Mouse (Mus musculus) bone marrow macrophage, adult 2 months (primary cell): ENCODE results near the gene Sla2. TPM values are rescaled to one million over a fixed set of nuclear protein-coding genes. Genes with fewer than 3 reads are reported as not detected.
A peak's percentile ranks its signal among the peaks of the same experiment; 100 is the strongest.

Source experiments
- H3K27ac ChIP-seq: 2 replicates; pipeline ENCODE4 v1.5.1; 2012; ENCODE audit warnings: low read depth, low read length; ENCODE audit not compliant: insufficient read depth
- H3K4me1 ChIP-seq: 2 replicates; pipeline ENCODE4 v1.6.1; 2012; ENCODE audit warnings: low read length; ENCODE audit not compliant: control insufficient read depth, insufficient read depth
- H3K4me3 ChIP-seq: 2 replicates; pipeline ENCODE4 v1.5.1; 2012; ENCODE audit warnings: mild to moderate bottlenecking, low read length, moderate library complexity; ENCODE audit not compliant: insufficient read depth
- CTCF ChIP-seq: IDR thresholded peaks from 2 replicates; pipeline ENCODE4 v1.5.1; 2012; ENCODE audit warnings: low read depth, mild to moderate bottlenecking, low read length, moderate library complexity
- POLR2A ChIP-seq: IDR thresholded peaks from 2 replicates; pipeline ENCODE4 v1.6.1; 2012; ENCODE audit warnings: mild to moderate bottlenecking, low read depth, low read length, borderline replicate concordance
- polyA plus RNA-seq: library from polyadenylated mRNA; stranded (reverse); fragments of >200 nt; gene quantifications from 2 replicates; pipeline ENCODE4 v1.2.4, GENCODE M21; 2012; ENCODE audit not compliant: missing spikeins, insufficient read depth, insufficient read length

Gene Sla2
- polyA plus RNA-seq, 1 experiment: not detected

DNA sequence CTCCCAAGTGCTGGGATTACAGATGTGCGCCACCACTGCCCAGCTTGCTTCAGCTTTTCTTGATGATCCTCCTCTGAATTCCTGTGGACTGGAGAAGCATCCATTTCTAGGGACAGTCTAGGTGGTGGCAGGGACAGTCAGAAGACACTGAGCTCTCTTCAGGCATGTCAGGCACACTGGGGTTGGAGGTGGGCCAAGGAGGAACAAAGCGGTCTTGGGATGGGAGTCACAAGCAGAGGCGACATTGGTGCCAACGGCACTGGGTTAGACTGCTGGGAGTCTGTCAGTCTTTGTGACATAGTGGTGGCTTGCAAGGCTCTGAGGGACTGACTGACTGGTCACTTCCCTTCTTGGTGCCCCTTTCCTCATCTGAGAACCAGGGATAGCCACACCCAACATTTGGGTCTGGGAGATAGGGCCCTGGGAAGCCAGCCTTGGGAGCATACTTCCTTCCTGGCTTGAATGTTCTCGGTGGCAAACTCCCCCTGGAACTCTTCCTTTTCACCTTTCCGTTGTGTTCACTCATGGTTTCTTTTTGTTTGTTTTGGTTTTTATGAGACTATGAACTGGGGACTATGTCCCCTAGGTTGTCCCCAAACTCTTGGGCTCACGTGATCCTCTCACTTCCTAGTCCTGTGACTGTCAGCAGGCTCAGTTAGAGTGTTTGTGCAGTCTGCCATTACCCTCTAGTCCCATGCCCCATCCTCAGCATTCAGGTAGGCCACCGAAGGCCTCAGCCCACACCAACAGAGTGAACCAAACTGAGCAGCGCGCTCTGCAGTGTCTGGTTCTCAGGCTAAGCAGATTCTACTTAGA lies 2.4 kb downstream of the Sla2 start:
- peaks cover 10% of the 10 kb centered on the region for H3K4me1 ChIP-seq
- no peak overlapping the region for H3K4me3 ChIP-seq
- H3K27ac ChIP-seq: no peak overlapping the region
- TF ChIP-seq CTCF (no peak), POLR2A (no peak)

DNA sequence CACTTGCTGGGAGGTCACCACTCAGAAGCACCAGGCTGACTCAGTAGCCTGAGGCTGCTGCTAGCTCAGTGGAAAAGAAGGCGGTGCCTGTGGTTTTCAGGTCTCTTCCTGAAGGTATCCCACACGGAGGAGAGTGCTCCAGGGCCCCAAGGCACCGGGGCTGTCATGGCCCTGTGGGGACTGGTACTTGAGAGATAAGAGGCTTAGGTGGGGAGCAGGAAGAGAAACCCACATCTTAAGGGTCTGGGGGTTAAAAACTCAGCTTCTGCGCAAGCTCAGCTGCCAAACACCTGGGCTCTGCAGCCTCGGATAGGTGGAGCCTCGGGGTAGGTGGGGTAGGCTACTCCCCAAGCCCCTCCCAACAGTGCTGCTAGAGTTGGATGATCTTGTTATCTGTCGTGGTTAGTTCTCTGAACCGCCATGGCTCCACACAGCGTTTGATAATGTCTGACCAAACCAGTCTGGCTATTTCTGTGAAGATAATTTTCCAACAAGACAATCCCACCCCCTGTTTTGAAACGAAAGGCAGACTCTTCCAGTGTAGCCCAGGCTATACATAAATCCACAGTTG lies 4.5 kb downstream of the Sla2 start:
- Histone ChIP-seq H3K4me1 (peaks cover 16% of the 10 kb centered on the region), H3K27ac (no peak overlapping the region), H3K4me3 (no peak overlapping the region)
- TF ChIP-seq POLR2A: no peak

DNA sequence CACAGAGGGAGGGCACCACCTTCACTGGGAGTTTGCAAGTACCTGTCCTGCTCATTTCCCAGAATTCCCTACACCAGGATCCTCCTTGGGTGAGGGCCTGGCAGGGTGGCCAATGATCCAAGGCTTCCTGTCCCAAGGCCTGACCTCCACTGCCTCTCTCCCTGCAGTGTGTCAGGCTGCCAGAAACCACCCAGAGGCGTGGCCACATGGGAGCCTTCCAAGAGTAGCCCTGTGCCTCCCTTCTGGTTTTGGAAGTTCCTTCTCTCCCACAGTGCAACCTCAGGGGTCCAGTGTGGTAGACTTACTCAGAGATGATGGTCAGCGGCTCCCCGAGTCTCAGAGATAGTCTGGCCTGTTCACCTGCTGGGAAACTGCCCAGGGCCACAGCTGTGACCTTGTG lies 7.5 kb downstream of the Sla2 start:
- H3K27ac ChIP-seq: no peak overlapping the region
- H3K4me3 ChIP-seq: no peak overlapping the region
- TF ChIP-seq POLR2A (no peak), CTCF (no peak)
- H3K4me1 ChIP-seq: peaks cover 12% of the 10 kb centered on the region

DNA sequence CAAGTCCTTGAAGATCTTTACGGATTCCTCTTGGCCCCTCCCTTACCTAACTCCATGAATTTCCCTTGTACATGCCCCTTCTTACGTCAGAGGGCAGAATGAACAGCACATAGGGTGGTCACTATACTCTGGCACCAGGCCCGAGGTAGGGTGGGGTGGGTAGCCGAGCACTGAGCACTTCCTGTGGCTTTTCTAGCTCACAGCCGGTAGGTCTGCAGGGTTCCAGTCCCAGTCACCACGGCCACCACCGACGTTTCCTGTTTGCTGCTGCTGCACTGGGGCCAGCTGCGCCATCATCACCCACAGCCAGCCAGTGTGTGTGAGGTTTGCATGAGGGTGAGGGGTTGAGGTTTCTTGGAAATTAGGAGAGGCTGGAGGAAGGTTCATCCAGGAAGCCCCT lies 9.3 kb downstream of the Sla2 start:
- Histone ChIP-seq H3K4me3 (no peak overlapping the region), H3K4me1 (peaks cover 5% of the 10 kb centered on the region)

DNA sequence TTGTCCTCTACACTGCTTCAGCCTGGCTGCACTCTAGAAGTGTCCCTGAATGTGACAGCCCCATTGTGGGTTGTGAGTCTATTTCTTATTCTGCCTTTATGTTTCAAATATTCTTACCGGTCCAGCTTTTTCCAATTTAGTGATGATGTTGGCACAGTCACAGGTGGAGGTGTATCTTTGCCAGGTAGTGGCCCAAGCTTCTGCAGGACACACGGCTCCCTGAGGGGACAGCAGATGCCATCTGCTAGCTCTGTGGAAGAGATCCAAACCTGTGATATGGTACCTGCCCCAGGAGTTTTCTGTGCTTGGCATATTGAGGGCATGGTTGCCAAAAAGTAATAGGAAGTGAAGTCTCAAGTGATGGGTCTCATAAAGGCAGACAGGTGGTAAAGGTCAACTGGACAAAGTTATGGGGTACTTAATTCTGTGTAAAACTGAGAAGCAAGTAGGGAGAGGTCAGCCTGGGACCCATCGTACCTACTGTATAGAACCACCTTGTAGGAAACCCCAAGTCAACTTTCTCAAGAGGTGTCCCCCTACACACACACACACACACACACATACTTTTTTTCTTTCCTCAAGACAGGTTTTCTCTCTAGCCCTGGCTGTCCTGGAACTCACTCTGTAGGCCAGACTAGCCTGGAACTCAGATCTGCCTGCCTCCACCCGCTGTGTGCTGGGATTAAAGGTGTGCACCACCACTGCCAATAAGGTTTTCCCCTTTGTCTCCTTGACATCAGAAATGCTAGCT lies 12.1 kb downstream of the Sla2 start:
- Histone ChIP-seq H3K27ac (no peak overlapping the region), H3K4me3 (no peak overlapping the region), H3K4me1 (peaks cover 10% of the 10 kb centered on the region)
- TF ChIP-seq POLR2A (no peak), CTCF (no peak)

More for the DNA sequence above, 9.3 kb downstream of the Sla2 start:
- H3K27ac ChIP-seq: no peak overlapping the region
- TF ChIP-seq POLR2A (no peak), CTCF (no peak)

DNA sequence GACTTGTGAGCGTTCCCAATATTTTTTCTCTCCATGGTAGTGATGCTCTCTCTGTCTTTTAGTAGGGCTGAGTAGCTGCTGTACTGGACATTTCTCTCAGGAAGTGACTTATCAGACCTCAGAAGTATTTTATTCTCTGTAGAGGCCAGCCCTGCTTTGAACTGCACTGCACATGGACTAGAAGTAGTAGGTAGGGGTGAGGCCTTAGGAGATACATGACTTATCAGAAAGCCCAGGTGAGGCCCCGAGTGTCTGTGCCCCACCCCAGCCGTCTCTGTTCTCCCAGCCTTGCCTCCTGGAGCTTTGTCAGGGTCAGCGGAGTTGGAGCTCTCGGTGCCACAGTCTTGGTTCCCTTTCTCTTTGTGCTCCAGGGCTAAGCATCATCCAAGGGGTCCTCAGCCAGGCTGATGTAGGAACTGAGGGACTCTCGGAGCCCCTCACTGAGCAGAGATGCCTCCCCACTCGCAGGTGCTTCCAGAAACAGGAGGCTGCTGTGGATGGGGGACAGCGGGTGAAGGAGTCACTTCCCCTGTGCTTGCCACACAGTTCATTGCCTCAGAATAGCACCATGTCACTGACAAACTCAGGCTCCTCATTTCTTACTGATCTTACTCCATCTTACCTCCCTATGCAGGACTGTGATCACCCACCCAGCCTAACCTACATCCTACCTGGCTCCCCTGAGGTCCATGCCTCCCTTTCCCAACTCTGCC lies 12.8 kb downstream of the Sla2 start:
- no peak for TF ChIP-seq POLR2A
- TF ChIP-seq CTCF: no peak
- Histone ChIP-seq H3K4me1 (peaks cover 10% of the 10 kb centered on the region), H3K4me3 (no peak overlapping the region), H3K27ac (no peak overlapping the region)

DNA sequence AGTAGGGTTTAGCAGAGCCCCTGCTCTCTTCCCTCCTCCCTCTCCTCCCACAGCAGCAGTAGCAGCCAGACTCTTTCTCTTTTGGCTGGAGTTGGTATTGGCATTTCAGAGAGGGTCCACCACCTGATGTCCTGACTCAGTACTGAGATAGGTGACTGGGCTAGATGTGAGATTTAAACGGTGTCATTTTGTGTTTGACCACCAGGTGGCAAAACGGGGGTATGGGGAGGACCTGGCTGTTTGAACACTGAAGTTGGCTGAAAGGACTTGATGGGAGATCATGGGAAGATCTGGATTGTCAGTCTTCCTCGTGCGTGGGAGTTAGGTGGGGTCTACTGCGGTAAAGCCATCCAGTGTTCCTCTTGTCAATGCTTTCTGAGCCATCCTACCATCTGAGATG lies 13.4 kb downstream of the Sla2 start:
- TF ChIP-seq CTCF (peak; percentile 41; the same call in 1 of the 2 replicates), POLR2A (no peak)

DNA sequence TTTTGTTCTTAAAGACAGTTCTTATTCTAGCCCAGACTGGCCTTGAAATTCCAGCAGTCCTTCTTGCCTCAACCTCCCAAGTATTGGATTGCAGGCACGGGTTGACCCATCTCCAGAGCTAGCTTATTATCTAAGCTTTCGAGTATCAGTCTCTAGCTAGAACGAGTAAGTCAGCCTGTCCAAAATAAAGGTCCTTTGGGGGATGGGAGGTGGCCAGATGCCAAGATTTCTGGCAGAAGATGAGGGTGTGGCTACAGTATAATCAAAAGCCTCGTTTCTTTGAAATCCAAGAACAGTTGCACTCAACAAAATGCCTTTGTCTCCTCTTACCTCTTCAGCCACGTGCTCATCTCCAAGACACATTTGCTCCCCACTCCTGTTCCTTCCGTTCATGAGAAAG lies 16.5 kb downstream of the Sla2 start:
- Histone ChIP-seq H3K4me1 (peaks cover 15% of the 10 kb centered on the region), H3K27ac (no peak overlapping the region), H3K4me3 (no peak overlapping the region)
- no peak for TF ChIP-seq CTCF
- no peak for TF ChIP-seq POLR2A

More for the DNA sequence above, 13.4 kb downstream of the Sla2 start:
- no peak overlapping the region for H3K4me3 ChIP-seq
- H3K27ac ChIP-seq: no peak overlapping the region
- H3K4me1 ChIP-seq: peaks cover 12% of the 10 kb centered on the region

DNA sequence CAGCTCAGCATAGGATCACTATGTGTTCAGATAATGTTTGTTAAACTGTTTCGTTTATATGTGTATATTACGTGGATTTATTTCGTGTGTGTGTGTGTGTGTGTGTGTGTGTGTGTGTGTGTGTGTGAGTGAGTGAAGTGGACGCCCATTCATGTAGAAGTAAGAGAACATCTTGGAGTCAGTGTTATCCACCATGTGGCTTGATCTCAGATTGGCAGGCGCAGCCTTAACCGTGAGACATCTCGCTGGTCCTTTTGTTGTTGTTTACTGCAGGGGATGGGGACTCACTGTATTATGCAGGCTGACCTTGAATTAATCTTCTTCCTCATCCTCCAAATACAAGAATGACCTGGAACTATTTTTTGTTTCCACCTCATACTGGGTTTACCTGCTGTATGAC lies 17.4 kb downstream of the Sla2 start:
- no peak overlapping the region for H3K4me3 ChIP-seq
- H3K27ac ChIP-seq: no peak overlapping the region
- peaks cover 19% of the 10 kb centered on the region for H3K4me1 ChIP-seq
- TF ChIP-seq CTCF (no peak), POLR2A (no peak)
